Mouse (Mus musculus): ENCODE results near the gene Cacng4. TPM values are rescaled to one million over a fixed set of nuclear protein-coding genes. Genes with fewer than 3 reads are reported as not detected.
A peak's percentile ranks its signal among the peaks of the same experiment; 100 is the strongest.

Cacng4 gene
- polyA plus RNA-seq, 1 experiment from 2014 or later: 58.2 TPM

GRCm38 (mm10) chr11:107796346-107796745 lies 2.0 kb upstream of the Cacng4 start:
- Histone ChIP-seq H3K27me3 (ENCODE audit: control insufficient read depth, insufficient read depth, low read length) (no peaks in the 10 kb centered on the region), H3K9me3 (ENCODE audit: control insufficient read depth, low read length) (no peaks in the 10 kb centered on the region), H3K9ac (no peak overlapping the region), H3K4me2 (replicated peaks) (no peak overlapping the region), H3K4me1 (replicated peaks; ENCODE audit: control insufficient read depth, insufficient read depth, low read length) (peaks cover 34% of the 10 kb centered on the region), H3K36me3 (replicated peaks; ENCODE audit: control insufficient read depth, insufficient read depth) (no peaks in the 10 kb centered on the region; the same call in 1 of the 2 replicates), H3K4me3 (replicated peaks; ENCODE audit: low read length) (no peak overlapping the region), H3K27ac (no peak overlapping the region)
- ATAC-seq (ENCODE audit: low FRiP score) (no peak), DNase-seq (ENCODE audit: low spot score) (no peak)
- 37% methylated on average over 7 of the region's 7 CpGs for WGBS

- no peak for ATAC-seq (ENCODE audit: low FRiP score)
- Histone ChIP-seq H3K4me3 (replicated peaks; ENCODE audit: low read length) (peak overlapping the region; percentile 86), H3K4me1 (replicated peaks; ENCODE audit: control insufficient read depth, insufficient read depth, low read length) (peaks cover 40% of the 10 kb centered on the region), H3K36me3 (replicated peaks; ENCODE audit: control insufficient read depth, insufficient read depth) (no peaks in the 10 kb centered on the region; the same call in none of the 2 replicates), H3K4me2 (replicated peaks) (peak overlapping the region; percentile 79), H3K27me3 (ENCODE audit: control insufficient read depth, insufficient read depth, low read length) (no peaks in the 10 kb centered on the region), H3K27ac (peak overlapping the region; percentile 98), H3K9me3 (ENCODE audit: control insufficient read depth, low read length) (no peaks in the 10 kb centered on the region), H3K9ac (peak overlapping the region; percentile 98)
- DNase-seq (ENCODE audit: low spot score): peak; percentile 42
- 1% methylated on average over 9 of the region's 9 CpGs for WGBS
Measured at GRCm38 (mm10) chr11:107795384-107796035, 1.2 kb upstream of the Cacng4 start.

GRCm38 (mm10) chr11:107794103-107794493 lies 259 bp downstream of the Cacng4 start:
- Histone ChIP-seq H3K4me2 (replicated peaks) (peak overlapping the region; percentile 79), H3K9ac (peak overlapping the region; percentile 98), H3K9me3 (ENCODE audit: control insufficient read depth, low read length) (no peaks in the 10 kb centered on the region), H3K27ac (peak overlapping the region; percentile 98), H3K27me3 (ENCODE audit: control insufficient read depth, insufficient read depth, low read length) (no peaks in the 10 kb centered on the region), H3K4me1 (replicated peaks; ENCODE audit: control insufficient read depth, insufficient read depth, low read length) (peaks cover 37% of the 10 kb centered on the region), H3K4me3 (replicated peaks; ENCODE audit: low read length) (peak overlapping the region; percentile 86), H3K36me3 (replicated peaks; ENCODE audit: control insufficient read depth, insufficient read depth) (peaks cover 10% of the 10 kb centered on the region)
- DNase-seq (ENCODE audit: low spot score) (no peak), ATAC-seq (ENCODE audit: low FRiP score) (peak; percentile 53)
- WGBS: under 1% methylated on average over 40 of the region's 41 CpGs

GRCm38 (mm10) chr11:107793200-107794102 lies 906 bp downstream of the Cacng4 start:
- DNase-seq (ENCODE audit: low spot score): peak; percentile 76
- Histone ChIP-seq H3K27me3 (ENCODE audit: control insufficient read depth, insufficient read depth, low read length) (no peaks in the 10 kb centered on the region), H3K9ac (peak overlapping the region; percentile 98), H3K4me3 (replicated peaks; ENCODE audit: low read length) (peak overlapping the region; percentile 86), H3K4me2 (replicated peaks) (peak overlapping the region; percentile 79), H3K9me3 (ENCODE audit: control insufficient read depth, low read length) (no peaks in the 10 kb centered on the region), H3K36me3 (replicated peaks; ENCODE audit: control insufficient read depth, insufficient read depth) (peaks cover 11% of the 10 kb centered on the region), H3K4me1 (replicated peaks; ENCODE audit: control insufficient read depth, insufficient read depth, low read length) (peaks cover 37% of the 10 kb centered on the region), H3K27ac (peak overlapping the region; percentile 98)
- ATAC-seq (ENCODE audit: low FRiP score): peak; percentile 58
- under 1% methylated on average over 61 of the region's 64 CpGs for WGBS

GRCm38 (mm10) chr11:107792136-107792535 lies 2.2 kb downstream of the Cacng4 start:
- H3K27me3 ChIP-seq (ENCODE audit: control insufficient read depth, insufficient read depth, low read length): no peaks in the 10 kb centered on the region
- peaks cover 11% of the 10 kb centered on the region for H3K36me3 ChIP-seq (replicated peaks; ENCODE audit: control insufficient read depth, insufficient read depth)
- DNase-seq (ENCODE audit: low spot score) (peak; percentile 71), ATAC-seq (ENCODE audit: low FRiP score) (peak; percentile 6; the same call in 1 of the 2 replicates)
- peak overlapping the region; percentile 98 for H3K27ac ChIP-seq
- H3K9me3 ChIP-seq (ENCODE audit: control insufficient read depth, low read length): no peaks in the 10 kb centered on the region
- H3K9ac ChIP-seq: peak overlapping the region; percentile 98
- peak overlapping the region; percentile 79 for H3K4me2 ChIP-seq (replicated peaks)
- 10% methylated on average over 9 of the region's 9 CpGs for WGBS
- peak overlapping the region; percentile 86 for H3K4me3 ChIP-seq (replicated peaks; ENCODE audit: low read length)
- peaks cover 37% of the 10 kb centered on the region for H3K4me1 ChIP-seq (replicated peaks; ENCODE audit: control insufficient read depth, insufficient read depth, low read length)

GRCm38 (mm10) chr11:107785761-107786160 lies 8.6 kb downstream of the Cacng4 start:
- Histone ChIP-seq H3K27ac (no peak overlapping the region), H3K36me3 (replicated peaks; ENCODE audit: control insufficient read depth, insufficient read depth) (peaks cover 15% of the 10 kb centered on the region)

GRCm38 (mm10) chr11:107785288-107785687 lies 9.1 kb downstream of the Cacng4 start:
- Histone ChIP-seq H3K4me1 (replicated peaks; ENCODE audit: control insufficient read depth, insufficient read depth, low read length) (0 out of 2 replicates have a peak, but pooled peaks cover 1% of the 10 kb centered on the region), H3K4me3 (replicated peaks; ENCODE audit: low read length) (no peak overlapping the region), H3K27ac (no peak overlapping the region), H3K9me3 (ENCODE audit: control insufficient read depth, low read length) (no peaks in the 10 kb centered on the region), H3K4me2 (replicated peaks) (no peak overlapping the region), H3K36me3 (replicated peaks; ENCODE audit: control insufficient read depth, insufficient read depth) (peaks cover 15% of the 10 kb centered on the region; the same call in 1 of the 2 replicates), H3K9ac (no peak overlapping the region), H3K27me3 (ENCODE audit: control insufficient read depth, insufficient read depth, low read length) (no peaks in the 10 kb centered on the region)
- DNase-seq (ENCODE audit: low spot score) (no peak), ATAC-seq (ENCODE audit: low FRiP score) (no peak)
- 87% methylated on average over 1 of the region's 1 CpGs for WGBS

More at GRCm38 (mm10) chr11:107785761-107786160, 8.6 kb downstream of the Cacng4 start:
- ATAC-seq (ENCODE audit: low FRiP score) (0 out of 2 replicates have a peak, but pooled peaks have one; percentile 16), DNase-seq (ENCODE audit: low spot score) (no peak)
- Histone ChIP-seq H3K27me3 (ENCODE audit: control insufficient read depth, insufficient read depth, low read length) (no peaks in the 10 kb centered on the region), H3K9ac (no peak overlapping the region), H3K9me3 (ENCODE audit: control insufficient read depth, low read length) (no peaks in the 10 kb centered on the region), H3K4me2 (replicated peaks) (no peak overlapping the region), H3K4me1 (replicated peaks; ENCODE audit: control insufficient read depth, insufficient read depth, low read length) (peaks cover 6% of the 10 kb centered on the region; the same call in 1 of the 2 replicates), H3K4me3 (replicated peaks; ENCODE audit: low read length) (no peak overlapping the region)
- 60% methylated on average over 3 of the region's 3 CpGs for WGBS

- H3K9ac ChIP-seq: no peak overlapping the region
- ATAC-seq (ENCODE audit: low FRiP score) (no peak), DNase-seq (ENCODE audit: low spot score) (peak; percentile 66)
- H3K9me3 ChIP-seq (ENCODE audit: control insufficient read depth, low read length): no peaks in the 10 kb centered on the region
- H3K36me3 ChIP-seq (replicated peaks; ENCODE audit: control insufficient read depth, insufficient read depth): peaks cover 5% of the 10 kb centered on the region; the same call in 1 of the 2 replicates
- peaks cover 10% of the 10 kb centered on the region for H3K4me1 ChIP-seq (replicated peaks; ENCODE audit: control insufficient read depth, insufficient read depth, low read length)
- no peak overlapping the region for H3K4me3 ChIP-seq (replicated peaks; ENCODE audit: low read length)
- 89% methylated on average over 7 of the region's 8 CpGs for WGBS
- no peak overlapping the region for H3K27ac ChIP-seq
- no peaks in the 10 kb centered on the region for H3K27me3 ChIP-seq (ENCODE audit: control insufficient read depth, insufficient read depth, low read length)
- H3K4me2 ChIP-seq (replicated peaks): no peak overlapping the region
Measured at GRCm38 (mm10) chr11:107783861-107784754, 10.2 kb downstream of the Cacng4 start.

Data from hindbrain, embryonic 14.5 days (tissue).